In the genomic region with DNA sequence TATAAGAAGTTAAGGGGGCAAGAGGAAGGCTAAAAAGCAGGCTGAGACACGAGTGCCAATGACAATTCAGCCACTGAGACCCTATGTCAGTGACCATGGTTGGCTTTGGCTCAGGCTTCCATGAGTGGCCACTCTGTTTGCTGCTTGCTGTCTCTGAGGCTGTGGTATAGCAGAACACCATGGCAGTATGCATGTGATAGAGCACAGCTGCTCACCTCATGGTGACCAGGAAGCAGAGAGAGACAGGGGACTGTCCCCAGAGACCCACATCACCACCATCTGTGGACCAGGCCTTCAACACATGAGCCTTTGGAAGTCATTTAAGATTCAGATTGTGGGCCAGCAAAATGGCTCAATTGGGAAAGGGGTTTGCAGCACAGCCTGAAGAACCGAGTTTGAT, we compare ENCODE assay signal across 17 mouse cellular contexts. TPM values are rescaled to one million over a fixed set of nuclear protein-coding genes. Genes with fewer than 3 reads are reported as not detected.
"Had no signal": no experiment of that assay in that cellular context is flagged by ENCODE, and none has a peak within 500 bp of the region (broad histone marks: within the 10 kb centered on the region; RNA-seq: fewer than 3 reads in every experiment).

No protein-coding gene starts in this region.

- H3K9ac ChIP-seq: neural tube, embryonic 12.5 days; neural tube, embryonic 13.5 days; neural tube, embryonic 15.5 days; stomach, embryonic 15.5 days had no signal

- H3K4me1 ChIP-seq: stomach, embryonic 15.5 days had no signal

- H3K4me3 ChIP-seq: neural tube, embryonic 12.5 days; neural tube, embryonic 13.5 days; neural tube, embryonic 15.5 days; stomach, embryonic 15.5 days had no signal

- H3K27me3 ChIP-seq: neural tube, embryonic 12.5 days; neural tube, embryonic 13.5 days; neural tube, embryonic 15.5 days; stomach, embryonic 15.5 days had no signal

- DNase-seq: retina, postnatal 1 day; right cerebral cortex, postnatal 14 days; right cerebral cortex, postnatal 25 days; right cerebral cortex, postnatal 4 days; spleen, adult 18-20 months; thymus, adult 18-20 months; thymus, adult 2 months; thymus, postnatal 14 days; thymus, postnatal 25 days; thymus, postnatal 36 days; thymus, postnatal 4 days had no signal

- H3K9me3 ChIP-seq: neural tube, embryonic 12.5 days; neural tube, embryonic 13.5 days; neural tube, embryonic 15.5 days; stomach, embryonic 15.5 days had no signal

- H3K4me2 ChIP-seq: neural tube, embryonic 12.5 days; neural tube, embryonic 13.5 days; neural tube, embryonic 15.5 days; stomach, embryonic 15.5 days had no signal

- H3K27ac ChIP-seq: neural tube, embryonic 12.5 days; neural tube, embryonic 13.5 days; neural tube, embryonic 15.5 days; stomach, embryonic 15.5 days; stomach, postnatal 0 days had no signal

- H3K36me3 ChIP-seq: stomach, embryonic 15.5 days had no signal

RNA-seq across cellular contexts. Expression of a gene that starts 22.6 kb away (rescaled TPM):
- total RNA-seq: neutrophil, adult 5-6 weeks had no signal

RNA-seq across cellular contexts. Expression of a gene that starts 53.5 kb away (rescaled TPM):
- total RNA-seq: neutrophil, adult 5-6 weeks had no signal
